Mouse (Mus musculus) neural tube, embryonic 12.5 days (tissue): ENCODE measurements around the gene Sart1. TPM values are rescaled to one million over a fixed set of nuclear protein-coding genes. Genes with fewer than 3 reads are reported as not detected.
"Not testable (repeated sequence)": the region's sequence is repeated elsewhere in the genome, so short reads cannot be mapped to it uniquely, and the experiment has no call there.

ENCODE experiments used
- ATAC-seq: fragments of 200-750 bp; cut with Nextera tagmentation; 2 replicates; pipeline ENCODE4 v1.8.0; 2017; ENCODE audit warnings: low read depth, mild to moderate bottlenecking, moderate TSS enrichment, moderate library complexity; ENCODE audit not compliant: low FRiP score
- H3K27ac ChIP-seq: fragments of 300-500 bp; sonication (generic); 2 replicates; pipeline ENCODE4 v1.5.1; 2016
- H3K27me3 ChIP-seq: fragments of 300-500 bp; sonication (generic); replicated peaks from 2 replicates; pipeline ENCODE4 v1.6.1; 2016; ENCODE audit warnings: mild to moderate bottlenecking
- H3K36me3 ChIP-seq: fragments of 300-500 bp; sonication (generic); 2 replicates; pipeline ENCODE4 v1.6.1; 2016; ENCODE audit warnings: mild to moderate bottlenecking
- H3K4me1 ChIP-seq: fragments of 300-500 bp; sonication (generic); 2 replicates; pipeline ENCODE4 v1.6.1; 2016
- H3K4me2 ChIP-seq: fragments of 300-500 bp; sonication (generic); replicated peaks from 2 replicates; pipeline ENCODE4 v1.6.1; 2016; ENCODE audit warnings: mild to moderate bottlenecking
- H3K4me3 ChIP-seq: fragments of 300-500 bp; sonication (generic); 2 replicates; pipeline ENCODE4 v1.5.1; 2016
- H3K9ac ChIP-seq: fragments of 300-500 bp; sonication (generic); 2 replicates; pipeline ENCODE4 v1.6.1; 2016; ENCODE audit warnings: mild to moderate bottlenecking
- H3K9me3 ChIP-seq: fragments of 300-500 bp; sonication (generic); 2 replicates; pipeline ENCODE4 v1.6.1; 2016; ENCODE audit warnings: mild to moderate bottlenecking
- WGBS: fragments of 180-500 bp; shearing (Covaris S2); methylation state at CpG from one replicate; pipeline ENCODE4 v1.1.7; 2016; 5-methylcytosine and 5-hydroxymethylcytosine counted together
- polyA plus RNA-seq: library from polyadenylated mRNA; unstranded; fragments of >200 nt; fragmentation: Nextera tagmentation; extraction: Ambion mirVana; gene quantifications from 2 replicates; pipeline ENCODE4 v1.2.1, GENCODE M21; 2016

Sart1 gene
- polyA plus RNA-seq, 1 experiment from 2014 or later, result 110 TPM

- H3K4me2 ChIP-seq, result peak within 1 kb of the TSS; percentile 90
- H3K36me3 ChIP-seq, result peaks cover 45% of the 10 kb centered on the region
- peak within 1 kb of the TSS; percentile 86 for H3K9ac ChIP-seq
- H3K27me3 ChIP-seq, result no peaks in the 10 kb centered on the region
- no peaks in the 10 kb centered on the region for H3K9me3 ChIP-seq
- H3K27ac ChIP-seq, result peak within 1 kb of the TSS; percentile 54
- WGBS, result under 1% methylated on average over 89 of the region's 92 CpGs
- peak within 1 kb of the TSS; percentile 90 for H3K4me3 ChIP-seq
- ATAC-seq, result peak; percentile 96
- peaks cover 22% of the 10 kb centered on the region for H3K4me1 ChIP-seq
Measured at GRCm38 (mm10) chr19:5366175-5367052, 22.1 kb downstream of the Sart1 start, which contains the start of gene Eif1ad. TSS of gene Eif1ad (plus strand) at chr19:5366741.

- Histone ChIP-seq H3K9ac (peak overlapping the region; percentile 86), H3K27ac (no peak overlapping the region), H3K4me3 (peak overlapping the region; percentile 90), H3K27me3 (no peaks in the 10 kb centered on the region), H3K36me3 (peaks cover 41% of the 10 kb centered on the region), H3K4me1 (peaks cover 22% of the 10 kb centered on the region), H3K4me2 (peak overlapping the region; percentile 90), H3K9me3 (no peaks in the 10 kb centered on the region)
- 19% methylated on average over 11 of the region's 11 CpGs for WGBS
- ATAC-seq, result no peak
Measured at GRCm38 (mm10) chr19:5365751-5366150, 22.8 kb downstream of the Sart1 start.

GRCm38 (mm10) chr19:5364124-5364523 is 24.4 kb downstream of the Sart1 start:
- ATAC-seq, result no peak
- no peak overlapping the region for H3K9ac ChIP-seq
- H3K9me3 ChIP-seq, result no peaks in the 10 kb centered on the region
- no peak overlapping the region for H3K4me3 ChIP-seq
- peaks cover 22% of the 10 kb centered on the region for H3K4me1 ChIP-seq
- peaks cover 25% of the 10 kb centered on the region for H3K36me3 ChIP-seq
- WGBS, result 92% methylated on average over 2 of the region's 2 CpGs
- H3K4me2 ChIP-seq, result no peak overlapping the region
- H3K27me3 ChIP-seq, result no peaks in the 10 kb centered on the region
- H3K27ac ChIP-seq, result no peak overlapping the region

- Histone ChIP-seq H3K27ac (no peak overlapping the region), H3K27me3 (no peaks in the 10 kb centered on the region), H3K9ac (no peak overlapping the region), H3K4me3 (no peak overlapping the region), H3K36me3 (peaks cover 17% of the 10 kb centered on the region), H3K4me2 (no peak overlapping the region), H3K4me1 (peaks cover 8% of the 10 kb centered on the region), H3K9me3 (no peaks in the 10 kb centered on the region)
- WGBS, result 89% methylated on average over 2 of the region's 2 CpGs
- no peak for ATAC-seq
Measured at GRCm38 (mm10) chr19:5362186-5362585, 26.3 kb downstream of the Sart1 start.

GRCm38 (mm10) chr19:5356080-5356479 is 32.4 kb downstream of the Sart1 start:
- WGBS, result no CpG with 5 or more reads among the region's 1 CpGs
- Histone ChIP-seq H3K9me3 (no peaks in the 10 kb centered on the region), H3K27me3 (no peaks in the 10 kb centered on the region), H3K9ac (no peak overlapping the region), H3K4me2 (no peak overlapping the region), H3K4me3 (no peak overlapping the region), H3K27ac (no peak overlapping the region), H3K36me3 (no peaks in the 10 kb centered on the region), H3K4me1 (no peaks in the 10 kb centered on the region)
- ATAC-seq, result no peak

- Histone ChIP-seq H3K4me3 (no peak overlapping the region), H3K9ac (no peak overlapping the region), H3K36me3 (no peaks in the 10 kb centered on the region), H3K4me2 (no peak overlapping the region), H3K27me3 (no peaks in the 10 kb centered on the region), H3K9me3 (no peaks in the 10 kb centered on the region), H3K4me1 (peaks cover 6% of the 10 kb centered on the region), H3K27ac (no peak overlapping the region)
- WGBS, result 82% methylated on average over 2 of the region's 2 CpGs
- ATAC-seq, result no peak
Measured at GRCm38 (mm10) chr19:5353609-5354008, 34.9 kb downstream of the Sart1 start.

GRCm38 (mm10) chr19:5349502-5349873 is 39.0 kb downstream of the Sart1 start, which contains the start of gene Cst6:
TSS of gene Cst6 (minus strand) at chr19:5349574.
- Histone ChIP-seq H3K4me3 (peak within 1 kb of the TSS; percentile 38), H3K9ac (peak within 1 kb of the TSS; percentile 70)
- 64% methylated on average over 6 of the region's 6 CpGs for WGBS

GRCm38 (mm10) chr19:5348526-5349501 is 39.7 kb downstream of the Sart1 start:
- ATAC-seq, result no peak
- Histone ChIP-seq H3K9me3 (no peaks in the 10 kb centered on the region), H3K4me2 (peak overlapping the region; percentile 78), H3K4me3 (peak overlapping the region; percentile 38), H3K27me3 (no peaks in the 10 kb centered on the region), H3K4me1 (peaks cover 6% of the 10 kb centered on the region), H3K9ac (peak overlapping the region; percentile 70), H3K36me3 (no peaks in the 10 kb centered on the region), H3K27ac (no peak overlapping the region)
- WGBS, result 7% methylated on average over 34 of the region's 34 CpGs

More at GRCm38 (mm10) chr19:5349502-5349873, 39.0 kb downstream of the Sart1 start, which contains the start of gene Cst6:
- H3K9me3 ChIP-seq, H3K27me3 ChIP-seq, ATAC-seq, H3K27ac ChIP-seq, H3K36me3 ChIP-seq, H3K4me1 ChIP-seq: not testable (repeated sequence)
- peak within 1 kb of the TSS; percentile 78 for H3K4me2 ChIP-seq

GRCm38 (mm10) chr19:5348064-5348463 is 40.4 kb downstream of the Sart1 start:
- Histone ChIP-seq H3K36me3 (no peaks in the 10 kb centered on the region), H3K27ac (no peak overlapping the region), H3K4me1 (peaks cover 6% of the 10 kb centered on the region), H3K9ac (no peak overlapping the region), H3K9me3 (no peaks in the 10 kb centered on the region), H3K4me2 (no peak overlapping the region), H3K4me3 (no peak overlapping the region), H3K27me3 (no peaks in the 10 kb centered on the region)
- 78% methylated on average over 6 of the region's 6 CpGs for WGBS
- no peak for ATAC-seq

- H3K27me3 ChIP-seq, result no peaks in the 10 kb centered on the region
- H3K27ac ChIP-seq, result no peak overlapping the region
- peaks cover 6% of the 10 kb centered on the region for H3K4me1 ChIP-seq
- H3K4me3 ChIP-seq, result no peak overlapping the region
- no peak overlapping the region for H3K4me2 ChIP-seq
- no peak for ATAC-seq
- WGBS, result 77% methylated on average over 6 of the region's 6 CpGs
- H3K9me3 ChIP-seq, result no peaks in the 10 kb centered on the region
- H3K9ac ChIP-seq, result no peak overlapping the region
- no peaks in the 10 kb centered on the region for H3K36me3 ChIP-seq
Measured at GRCm38 (mm10) chr19:5345297-5346131, 43.0 kb downstream of the Sart1 start.

- 94% methylated on average over 7 of the region's 7 CpGs for WGBS
- no peaks in the 10 kb centered on the region for H3K36me3 ChIP-seq
- ATAC-seq, result no peak
Measured at GRCm38 (mm10) chr19:5341360-5341759, 47.1 kb downstream of the Sart1 start.

More at GRCm38 (mm10) chr19:5341360-5341759, 47.1 kb downstream of the Sart1 start:
- Histone ChIP-seq H3K4me3 (no peak overlapping the region), H3K4me2 (no peak overlapping the region), H3K27ac (no peak overlapping the region), H3K27me3 (no peaks in the 10 kb centered on the region), H3K9me3 (no peaks in the 10 kb centered on the region), H3K4me1 (no peaks in the 10 kb centered on the region), H3K9ac (no peak overlapping the region)
